Mouse (Mus musculus) heart, embryonic 13.5 days (tissue): Measurements from ENCODE around the gene Serpinb8. TPM values are rescaled to one million over a fixed set of nuclear protein-coding genes. Genes with fewer than 3 reads are reported as not detected.

ENCODE experiments used
- ATAC-seq: fragments of 200-750 bp; cut with Nextera tagmentation; 2 replicates; pipeline ENCODE4 v1.8.0; 2017; ENCODE audit warnings: moderate TSS enrichment; ENCODE audit not compliant: insufficient number of reproducible peaks, low FRiP score, low TSS enrichment; ENCODE audit errors: extremely low read depth
- H3K27ac ChIP-seq: fragments of 300-500 bp; sonication (generic); replicated peaks from 2 replicates; pipeline ENCODE4 v1.5.1; 2015; ENCODE audit warnings: moderate library complexity, mild to moderate bottlenecking, inconsistent platforms
- H3K27me3 ChIP-seq: fragments of 300-500 bp; sonication (generic); replicated peaks from 2 replicates; pipeline ENCODE4 v1.6.1; 2015; ENCODE audit warnings: mild to moderate bottlenecking, inconsistent platforms
- H3K36me3 ChIP-seq: fragments of 300-500 bp; sonication (generic); 2 replicates; pipeline ENCODE4 v1.6.1; 2015; ENCODE audit warnings: mild to moderate bottlenecking, inconsistent platforms
- H3K4me1 ChIP-seq: fragments of 300-500 bp; sonication (generic); 2 replicates; pipeline ENCODE4 v1.6.1; 2015; ENCODE audit warnings: inconsistent platforms
- H3K4me2 ChIP-seq: fragments of 300-500 bp; sonication (generic); 2 replicates; pipeline ENCODE4 v1.6.1; 2015; ENCODE audit warnings: inconsistent platforms, mild to moderate bottlenecking, moderate library complexity
- H3K4me3 ChIP-seq: fragments of 300-500 bp; sonication (generic); 2 replicates; pipeline ENCODE4 v1.5.1; 2015; ENCODE audit warnings: moderate library complexity, mild to moderate bottlenecking, inconsistent platforms
- H3K9ac ChIP-seq: fragments of 300-500 bp; sonication (generic); 2 replicates; pipeline ENCODE4 v1.6.1; 2015; ENCODE audit warnings: inconsistent platforms, mild to moderate bottlenecking, moderate library complexity
- H3K9me3 ChIP-seq: fragments of 300-500 bp; sonication (generic); 2 replicates; pipeline ENCODE4 v1.6.1; 2016; ENCODE audit warnings: inconsistent platforms
- WGBS: fragments of 180-500 bp; shearing (Covaris S2); methylation state at CpG from one replicate; pipeline ENCODE4 v1.1.7; 2015; ENCODE audit warnings: mixed read lengths; 5-methylcytosine and 5-hydroxymethylcytosine counted together
- polyA plus RNA-seq: library from polyadenylated mRNA; unstranded; fragments of >200 nt; fragmentation: Nextera tagmentation; extraction: Ambion mirVana; gene quantifications from 2 replicates; pipeline ENCODE4 v1.2.1, GENCODE M21; 2015

Gene Serpinb8
- polyA plus RNA-seq, 1 experiment from 2014 or later = 1.6 TPM

DNA sequence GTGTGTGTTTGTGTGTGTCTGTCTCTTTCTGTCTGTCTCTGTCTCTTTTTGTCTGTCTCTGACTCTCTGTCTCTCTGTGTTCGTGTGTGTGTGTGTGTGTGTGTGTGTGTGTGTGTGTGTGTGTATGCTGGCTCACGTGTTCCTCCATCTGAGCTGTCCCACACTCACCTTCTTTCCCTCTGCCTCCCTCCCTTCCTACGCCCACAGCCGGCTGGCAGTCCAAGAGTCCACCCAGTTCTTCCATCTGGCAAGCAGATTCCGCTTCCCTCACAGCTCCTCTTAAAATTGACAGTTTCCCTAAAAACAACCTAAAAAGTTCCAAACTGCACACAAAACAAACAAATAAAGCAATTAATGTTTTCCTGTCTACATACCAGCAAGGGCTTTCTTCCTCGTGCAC lies 55.3 kb downstream of the Serpinb8 start:
- no peak for ATAC-seq
- no peaks in the 10 kb centered on the region for H3K27me3 ChIP-seq
- H3K27ac ChIP-seq = no peak overlapping the region
- no peak overlapping the region for H3K9ac ChIP-seq
- H3K4me1 ChIP-seq = peaks cover 15% of the 10 kb centered on the region
- no peak overlapping the region for H3K4me2 ChIP-seq
- H3K36me3 ChIP-seq = no peaks in the 10 kb centered on the region
- no peaks in the 10 kb centered on the region for H3K9me3 ChIP-seq
- no peak overlapping the region for H3K4me3 ChIP-seq
- WGBS = 60% methylated on average over 6 of the region's 6 CpGs

GRCm38 (mm10) chr1:107657689-107658088 lies 67.9 kb downstream of the Serpinb8 start:
- 65% methylated on average over 2 of the region's 2 CpGs for WGBS
- H3K9me3 ChIP-seq = no peaks in the 10 kb centered on the region
- no peak for ATAC-seq

More at GRCm38 (mm10) chr1:107657689-107658088, 67.9 kb downstream of the Serpinb8 start:
- Histone ChIP-seq H3K9ac (no peak overlapping the region), H3K36me3 (no peaks in the 10 kb centered on the region), H3K4me1 (no peaks in the 10 kb centered on the region), H3K4me2 (no peak overlapping the region), H3K27ac (no peak overlapping the region), H3K27me3 (no peaks in the 10 kb centered on the region), H3K4me3 (no peak overlapping the region)

Other genes with a start within 250 kb of the Serpinb8 start
- gene Serpinb11, start 228.8 kb upstream of the Serpinb8 start, polyA plus RNA-seq = not detected in 2 replicates
- not detected in 2 replicates for gene Serpinb7, start 190.4 kb upstream of the Serpinb8 start, polyA plus RNA-seq
- 0.14 TPM in 1 of 2 replicates, not detected in the other for gene Serpinb2, start 78.6 kb upstream of the Serpinb8 start, polyA plus RNA-seq